Mouse (Mus musculus): Measurements from ENCODE around the gene Tnfrsf12a. TPM values are rescaled to one million over a fixed set of nuclear protein-coding genes. Genes with fewer than 3 reads are reported as not detected.

Tnfrsf12a gene
- total RNA-seq (2021): 10 to 100 TPM; 33.4 to 51.3 TPM
- long read RNA-seq, experiment 1, transcript Tnfrsf12a-201 (4 exons, 984 nt): major isoform, 32 of 36 reads
- long read RNA-seq, experiment 1, partial matches to known transcripts: 3 of 36 reads
- long read RNA-seq, experiment 1, other reads (novel, unspliced or antisense): 1 of 36 reads
- long read RNA-seq, experiment 2, transcript Tnfrsf12a-201 (4 exons, 984 nt): major isoform, 17 of 21 reads
- long read RNA-seq, experiment 2, partial matches to known transcripts: 2 of 21 reads
- long read RNA-seq, experiment 2, other reads (novel, unspliced or antisense): 2 of 21 reads

- DNase-seq: peak; percentile 81
Measured at GRCm38 (mm10) chr17:23677236-23677679, at the start of gene Tnfrsf12a. Gene Tnfrsf12a (minus strand): TSS chr17:23677468.

- peak; percentile 78 for DNase-seq
Measured at GRCm38 (mm10) chr17:23726758-23727142, 49.5 kb upstream of the Tnfrsf12a start.

- DNase-seq: peak; percentile 97
Measured at GRCm38 (mm10) chr17:23725999-23726757, 48.9 kb upstream of the Tnfrsf12a start, which contains the start of gene Pkmyt1. Gene Pkmyt1 (plus strand): TSS chr17:23726336.

GRCm38 (mm10) chr17:23725477-23725876, 48.2 kb upstream of the Tnfrsf12a start:
- DNase-seq: no peak

- no peak for DNase-seq
Measured at GRCm38 (mm10) chr17:23722376-23723125, 45.3 kb upstream of the Tnfrsf12a start, which contains the start of gene 1520401A03Rik. Gene 1520401A03Rik (minus strand): TSS chr17:23722783.

- no peak for DNase-seq
Measured at GRCm38 (mm10) chr17:23721886-23722285, 44.6 kb upstream of the Tnfrsf12a start.

GRCm38 (mm10) chr17:23719455-23719854, 42.2 kb upstream of the Tnfrsf12a start:
- DNase-seq: no peak

GRCm38 (mm10) chr17:23717003-23717402, 39.7 kb upstream of the Tnfrsf12a start:
- DNase-seq: no peak

- peak; percentile 85 for DNase-seq
Measured at GRCm38 (mm10) chr17:23706212-23706611, 28.9 kb upstream of the Tnfrsf12a start.

- DNase-seq: no peak
Measured at GRCm38 (mm10) chr17:23705525-23706104, 28.3 kb upstream of the Tnfrsf12a start.

GRCm38 (mm10) chr17:23704741-23705140, 27.5 kb upstream of the Tnfrsf12a start:
- DNase-seq: no peak

- DNase-seq: no peak
Measured at GRCm38 (mm10) chr17:23703301-23703700, 26.0 kb upstream of the Tnfrsf12a start.

- peak; percentile 85 for DNase-seq
Measured at GRCm38 (mm10) chr17:23700079-23700478, 22.8 kb upstream of the Tnfrsf12a start.

GRCm38 (mm10) chr17:23699131-23700077, 22.1 kb upstream of the Tnfrsf12a start:
- DNase-seq: peak; percentile 59

- DNase-seq: no peak
Measured at GRCm38 (mm10) chr17:23695801-23696200, 18.5 kb upstream of the Tnfrsf12a start.

GRCm38 (mm10) chr17:23694491-23694890, 17.2 kb upstream of the Tnfrsf12a start:
- no peak for DNase-seq

- no peak for DNase-seq
Measured at GRCm38 (mm10) chr17:23683856-23684672, 6.8 kb upstream of the Tnfrsf12a start, which contains the start of gene Cldn9. Gene Cldn9 (minus strand): TSS chr17:23684026.

GRCm38 (mm10) chr17:23683226-23683625, 6.0 kb upstream of the Tnfrsf12a start:
- no peak for DNase-seq

- no peak for DNase-seq
Measured at GRCm38 (mm10) chr17:23682530-23682929, 5.3 kb upstream of the Tnfrsf12a start.

GRCm38 (mm10) chr17:23682092-23682491, 4.8 kb upstream of the Tnfrsf12a start:
- DNase-seq: no peak
